Mouse (Mus musculus): ENCODE data around the gene Prr18.
A peak's percentile ranks its signal among the peaks of the same experiment; 100 is the strongest.
"Not testable (repeated sequence)": the region's sequence is repeated elsewhere in the genome, so short reads cannot be mapped to it uniquely, and the experiment has no call there.

Gene Prr18

GRCm38 (mm10) chr17:8337159-8337558 is at the start of gene Prr18:
Gene Prr18, plus strand, starts transcription at chr17:8337459.
- not testable (repeated sequence) for DNase-seq

GRCm38 (mm10) chr17:8289993-8290679 is 47.1 kb upstream of the Prr18 start:
- no peak for DNase-seq

- DNase-seq = no peak
Observed at GRCm38 (mm10) chr17:8290736-8291135, 46.5 kb upstream of the Prr18 start.

GRCm38 (mm10) chr17:8295825-8296224 is 41.4 kb upstream of the Prr18 start:
- no peak for DNase-seq

GRCm38 (mm10) chr17:8296313-8296844 is 40.9 kb upstream of the Prr18 start:
- no peak for DNase-seq

- DNase-seq = no peak
Observed at GRCm38 (mm10) chr17:8297746-8298145, 39.5 kb upstream of the Prr18 start.

GRCm38 (mm10) chr17:8298281-8298680 is 39.0 kb upstream of the Prr18 start:
- DNase-seq = no peak

GRCm38 (mm10) chr17:8299524-8299923 is 37.7 kb upstream of the Prr18 start:
- DNase-seq = peak in 1 of 2 experiments; percentile 33

- no peak for DNase-seq
Observed at GRCm38 (mm10) chr17:8301515-8301914, 35.7 kb upstream of the Prr18 start.

- no peak for DNase-seq
Observed at GRCm38 (mm10) chr17:8302772-8303438, 34.4 kb upstream of the Prr18 start.

- no peak for DNase-seq
Observed at GRCm38 (mm10) chr17:8303671-8304070, 33.6 kb upstream of the Prr18 start.

GRCm38 (mm10) chr17:8305801-8306200 is 31.5 kb upstream of the Prr18 start:
- DNase-seq = peak in 1 of 2 experiments; percentile 16

- peak; percentile 97 to 98 for DNase-seq
Observed at GRCm38 (mm10) chr17:8310838-8311614, 26.2 kb upstream of the Prr18 start, which contains the start of gene Sft2d1. Gene Sft2d1, plus strand, starts transcription at chr17:8311102.

- DNase-seq = peak in 1 of 2 experiments; percentile 15
Observed at GRCm38 (mm10) chr17:8311751-8312150, 25.5 kb upstream of the Prr18 start.

- no peak for DNase-seq
Observed at GRCm38 (mm10) chr17:8313976-8314375, 23.3 kb upstream of the Prr18 start.

GRCm38 (mm10) chr17:8316251-8316650 is 21.0 kb upstream of the Prr18 start:
- peak; percentile 39 to 60 for DNase-seq

GRCm38 (mm10) chr17:8326877-8327276 is 10.4 kb upstream of the Prr18 start:
- DNase-seq = not testable (repeated sequence)

GRCm38 (mm10) chr17:8328511-8329174 is 8.6 kb upstream of the Prr18 start:
- no peak for DNase-seq

GRCm38 (mm10) chr17:8330602-8331001 is 6.7 kb upstream of the Prr18 start:
- no peak for DNase-seq

GRCm38 (mm10) chr17:8339666-8340374 is 2.6 kb downstream of the Prr18 start:
- DNase-seq = peak; percentile 58 to 78

GRCm38 (mm10) chr17:8340407-8341359 is 3.4 kb downstream of the Prr18 start:
- DNase-seq = peak; percentile 57 to 67
